Mouse (Mus musculus): ENCODE measurements around the gene Coro1a. TPM values are rescaled to one million over a fixed set of nuclear protein-coding genes. Genes with fewer than 3 reads are reported as not detected.
"Not testable (repeated sequence)": the region's sequence is repeated elsewhere in the genome, so short reads cannot be mapped to it uniquely, and the experiment has no call there.

Coro1a gene
- total RNA-seq (2021), result 10 to 100 TPM; 12.7 to 14.6 TPM

DNA sequence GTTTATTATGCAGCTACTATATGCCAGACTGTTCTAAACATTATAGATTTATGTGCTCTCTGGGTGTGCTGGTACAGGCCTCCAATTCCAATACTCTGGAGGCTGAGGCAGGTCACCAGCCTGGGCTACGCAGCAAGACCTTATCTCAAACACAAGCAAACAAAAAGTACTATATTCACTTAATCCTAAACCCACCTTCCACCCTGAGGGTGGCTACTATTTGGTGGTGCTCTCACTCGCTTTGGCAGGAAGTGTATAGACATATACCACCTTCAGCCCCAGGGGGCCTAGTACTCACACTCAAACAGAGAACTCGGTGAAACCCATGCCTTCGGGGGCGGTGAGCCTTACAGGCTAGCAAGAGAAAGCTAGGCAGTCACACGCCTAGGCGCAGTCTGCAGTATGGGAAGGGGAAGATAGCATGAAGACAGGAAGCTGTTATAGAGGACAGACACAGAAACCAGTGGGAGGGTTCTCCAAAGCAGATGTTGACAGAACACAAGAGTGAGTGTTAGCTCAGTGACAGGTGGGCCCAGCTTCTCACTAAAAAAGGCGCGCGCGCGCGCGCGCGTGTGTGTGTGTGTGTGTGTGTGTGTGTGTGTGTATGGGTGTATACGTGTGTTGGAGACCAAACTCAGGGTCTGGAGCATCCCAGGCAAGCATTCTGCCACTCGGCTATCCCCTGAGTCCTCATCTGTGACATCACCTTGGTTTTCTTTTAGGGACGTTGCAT is at the start of gene Coro1a:
TSS of gene Coro1a (minus strand) at position 346 of the 733 bp plus-strand sequence.
- intact Hi-C loops (cut with DNase I), result no loop called here
- no peak for DNase-seq

DNA sequence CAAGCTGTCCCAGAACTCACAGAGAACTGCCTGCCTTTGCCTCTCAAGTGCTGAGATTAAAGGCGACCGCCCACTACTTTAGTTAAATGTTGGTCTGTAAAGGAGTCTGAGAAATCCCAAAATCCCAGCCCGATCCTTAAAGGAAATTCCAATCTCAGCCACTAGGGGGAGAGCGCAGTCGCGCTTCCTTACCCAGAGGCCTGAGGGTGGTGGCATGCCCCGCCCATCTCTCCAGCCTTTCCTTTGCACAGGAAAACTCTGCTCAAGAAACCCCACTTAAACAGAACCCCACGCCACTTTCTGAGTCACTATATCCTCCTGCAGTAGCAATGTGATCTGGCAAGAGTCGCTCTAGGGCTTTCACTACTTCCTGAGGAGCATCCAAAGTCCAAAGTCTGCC is 47.3 kb upstream of the Coro1a start:
- intact Hi-C loops (cut with DNase I), result loop anchor here (5.0 kb wide), 1 partner anchor 357 kb away; no protein-coding TSS in a partner anchor
- peak; percentile 83 to 88 for DNase-seq

DNA sequence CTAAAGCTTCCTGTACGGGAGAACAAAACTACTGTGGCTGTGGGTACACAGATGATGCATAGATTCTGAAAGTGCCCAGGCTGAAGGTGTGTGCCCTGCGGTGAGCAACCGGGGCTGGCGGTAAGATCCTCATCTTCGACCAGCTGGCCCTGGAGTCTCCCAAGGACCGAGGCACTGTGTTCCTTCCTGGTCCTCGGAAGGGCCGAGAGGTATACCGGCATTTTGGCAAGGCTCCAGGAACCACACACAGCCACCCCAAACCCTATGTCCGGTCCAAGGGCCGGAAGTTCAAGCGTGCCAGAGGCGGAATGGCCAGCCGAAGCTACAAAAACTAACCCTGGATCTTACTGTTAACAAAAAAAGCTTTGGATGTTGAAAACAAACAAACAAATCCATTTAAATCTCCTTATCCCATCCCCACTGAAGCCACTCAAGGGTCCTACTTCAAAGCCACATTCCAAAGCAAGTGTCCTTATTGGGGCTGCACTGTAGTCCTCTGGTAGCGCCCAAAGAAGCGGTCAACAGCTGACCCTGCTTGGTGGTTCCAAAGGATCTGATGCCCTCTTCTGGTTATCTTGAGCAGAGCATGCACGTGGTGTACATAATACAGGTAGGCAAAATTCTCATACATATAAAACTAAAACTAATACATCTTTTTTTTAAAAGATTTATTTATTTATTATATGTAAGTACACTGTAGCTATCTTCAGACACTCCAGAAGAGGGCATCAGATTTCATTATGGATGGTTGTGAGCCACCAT is 42.2 kb upstream of the Coro1a start:
- intact Hi-C loops (cut with DNase I), result loop anchor here (5.0 kb wide), 1 partner anchor 363 kb away; no protein-coding TSS in a partner anchor
- no peak for DNase-seq

DNA sequence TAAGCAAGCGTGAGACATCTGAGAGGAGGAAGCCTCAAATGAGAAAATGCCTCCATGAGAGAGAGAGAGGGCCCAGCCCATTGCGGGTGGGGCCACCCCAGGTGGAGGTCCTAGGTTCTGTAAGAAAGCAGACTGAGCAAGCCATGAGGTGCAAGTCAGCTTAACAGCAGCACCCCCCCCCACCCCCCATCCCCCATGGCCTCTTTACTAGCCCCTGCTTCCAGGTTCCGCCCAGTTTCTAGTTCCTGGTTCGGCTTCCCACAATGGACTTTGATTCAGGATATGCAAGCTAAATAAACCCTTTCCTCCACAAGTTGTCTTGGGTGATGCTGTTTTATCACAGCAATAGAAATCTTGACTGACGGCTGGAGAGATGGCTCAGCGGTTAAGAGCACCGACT is 41.2 kb upstream of the Coro1a start:
- no peak for DNase-seq
- intact Hi-C loops (cut with DNase I), result no loop called here

GRCm38 (mm10) chr7:126746798-126747197 is 39.2 kb upstream of the Coro1a start:
- peak in 1 of 2 experiments; percentile 19 for DNase-seq
- intact Hi-C loops (cut with DNase I), result no loop called here

DNA sequence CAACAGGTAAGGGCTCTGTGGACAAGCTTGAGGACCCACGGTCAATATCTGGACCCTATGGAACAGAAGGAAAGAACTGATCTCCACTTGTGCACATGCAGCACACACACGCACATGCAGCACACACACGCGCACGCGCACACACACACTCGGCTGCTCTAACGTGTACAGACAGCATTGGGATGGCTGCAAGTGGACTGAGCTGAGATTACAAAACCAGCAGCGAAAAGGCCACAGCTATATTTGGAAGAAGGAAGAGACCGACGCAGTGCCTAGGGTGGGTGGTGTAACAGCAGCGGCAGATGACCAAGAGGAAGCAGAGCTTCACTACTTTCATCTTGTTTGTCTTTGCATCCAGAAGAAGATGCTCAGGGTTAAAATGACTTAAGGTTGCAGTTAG is 38.5 kb upstream of the Coro1a start:
- intact Hi-C loops (cut with DNase I), result no loop called here

DNA sequence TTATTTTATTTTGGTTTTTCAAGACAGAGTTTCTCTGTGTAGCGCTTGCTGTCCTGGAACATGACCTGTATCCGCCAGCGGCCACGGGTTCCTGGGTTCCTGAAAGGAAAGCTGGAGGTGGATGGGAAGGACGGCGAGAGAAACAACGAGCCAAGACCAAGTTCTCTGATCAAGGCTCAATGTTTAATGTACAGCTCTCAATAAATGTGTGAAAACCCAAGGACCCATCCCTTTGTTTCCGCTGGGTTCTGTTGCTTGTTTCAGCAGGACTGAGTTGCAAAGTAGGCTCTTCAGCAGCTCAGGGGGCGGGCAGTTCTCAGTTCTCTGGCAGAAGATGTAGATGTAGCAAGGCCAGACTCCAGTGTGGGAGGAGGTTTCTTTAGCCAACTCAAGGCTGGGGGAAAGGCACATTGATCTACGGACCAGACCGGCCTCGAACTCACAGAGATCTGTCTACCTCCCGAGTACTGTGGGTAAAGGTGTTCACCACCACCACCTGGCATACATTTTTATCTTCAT is 34.4 kb upstream of the Coro1a start:
- intact Hi-C loops (cut with DNase I), result no loop called here
- DNase-seq, result no peak

More for the DNA sequence above, 38.5 kb upstream of the Coro1a start:
- no peak for DNase-seq

- no peak for DNase-seq
- intact Hi-C loops (cut with DNase I), result no loop called here
These were observed 33.9 kb upstream of the Coro1a start for GRCm38 (mm10) chr7:126741452-126741851.

GRCm38 (mm10) chr7:126740977-126741376 is 33.4 kb upstream of the Coro1a start:
- DNase-seq, result no peak
- intact Hi-C loops (cut with DNase I), result no loop called here

GRCm38 (mm10) chr7:126740132-126740735 is 32.6 kb upstream of the Coro1a start:
- DNase-seq, result no peak
- intact Hi-C loops (cut with DNase I), result no loop called here

DNA sequence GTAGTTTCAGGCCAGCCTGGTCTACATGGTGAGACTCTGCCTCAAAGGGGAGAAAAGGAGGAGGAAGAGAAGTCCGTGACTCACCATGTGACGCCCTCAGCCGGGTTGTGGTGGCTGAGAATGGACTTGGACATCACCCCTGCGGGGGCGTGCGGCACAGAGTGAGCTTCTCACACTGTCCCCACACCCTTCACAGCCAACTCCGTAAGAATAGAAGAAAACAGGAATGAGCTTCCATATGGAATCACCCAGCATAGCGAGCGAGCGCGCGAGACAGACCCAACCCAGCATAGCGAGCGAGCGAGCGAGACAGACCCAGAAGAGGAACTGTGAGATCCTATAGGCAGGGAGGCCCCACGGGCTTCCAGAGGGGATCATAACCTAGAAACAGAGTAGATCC is 32.0 kb upstream of the Coro1a start:
- DNase-seq, result no peak
- intact Hi-C loops (cut with DNase I), result no loop called here

- no peak for DNase-seq
- intact Hi-C loops (cut with DNase I), result no loop called here
These were observed 28.5 kb upstream of the Coro1a start for GRCm38 (mm10) chr7:126736122-126736521.

DNA sequence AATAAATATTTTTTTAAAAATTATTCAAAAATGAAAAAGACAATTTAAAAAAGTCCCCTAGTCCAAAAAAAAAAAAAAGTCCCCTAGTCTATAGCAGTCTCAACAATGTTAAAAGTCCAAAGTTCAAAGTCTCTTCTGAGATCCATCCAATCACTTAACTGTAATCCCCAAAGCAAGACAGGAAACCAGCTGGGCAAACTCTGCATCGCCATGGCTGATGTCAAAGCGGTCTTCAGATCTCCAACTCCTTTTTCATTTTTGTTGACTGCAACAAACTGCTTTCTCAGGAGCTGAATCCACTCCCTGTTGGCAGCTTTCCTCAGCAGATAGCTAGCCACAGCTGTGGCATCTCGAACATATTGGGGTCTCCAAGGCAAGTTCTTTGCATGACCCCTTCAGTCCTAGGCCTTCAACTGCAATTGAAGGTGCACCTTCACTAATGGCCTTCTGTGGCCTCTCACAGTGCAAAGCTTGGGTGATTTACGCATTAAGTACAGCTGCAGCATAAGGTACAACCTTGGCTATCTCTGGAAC is 22.7 kb upstream of the Coro1a start:
- intact Hi-C loops (cut with DNase I); DNase-seq: not testable (repeated sequence)

DNA sequence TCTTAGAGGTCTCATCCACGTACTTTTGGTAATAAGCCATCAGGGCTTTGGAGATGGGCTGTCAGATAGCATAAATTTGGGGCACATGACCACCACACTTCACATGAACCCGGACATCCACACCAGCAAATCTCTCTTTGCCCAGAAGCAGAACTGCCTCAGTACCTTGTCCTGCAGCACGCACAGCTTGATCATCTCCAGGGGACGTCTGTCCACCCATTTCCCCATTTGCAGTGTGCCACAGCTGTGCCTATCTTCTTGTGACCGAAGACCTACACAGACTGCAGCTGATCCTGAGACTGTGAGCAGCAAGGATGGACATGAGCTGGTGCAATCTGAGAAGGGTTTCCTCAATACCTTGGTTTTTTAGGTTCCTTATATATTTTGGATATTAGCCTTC is 18.1 kb upstream of the Coro1a start:
- intact Hi-C loops (cut with DNase I), result no loop called here
- DNase-seq, result no peak

- intact Hi-C loops (cut with DNase I), result no loop called here
- DNase-seq, result no peak
These were observed 17.5 kb upstream of the Coro1a start for GRCm38 (mm10) chr7:126725077-126725476.

- no peak for DNase-seq
- intact Hi-C loops (cut with DNase I), result no loop called here
These were observed 14.0 kb upstream of the Coro1a start for GRCm38 (mm10) chr7:126721635-126722034.

DNA sequence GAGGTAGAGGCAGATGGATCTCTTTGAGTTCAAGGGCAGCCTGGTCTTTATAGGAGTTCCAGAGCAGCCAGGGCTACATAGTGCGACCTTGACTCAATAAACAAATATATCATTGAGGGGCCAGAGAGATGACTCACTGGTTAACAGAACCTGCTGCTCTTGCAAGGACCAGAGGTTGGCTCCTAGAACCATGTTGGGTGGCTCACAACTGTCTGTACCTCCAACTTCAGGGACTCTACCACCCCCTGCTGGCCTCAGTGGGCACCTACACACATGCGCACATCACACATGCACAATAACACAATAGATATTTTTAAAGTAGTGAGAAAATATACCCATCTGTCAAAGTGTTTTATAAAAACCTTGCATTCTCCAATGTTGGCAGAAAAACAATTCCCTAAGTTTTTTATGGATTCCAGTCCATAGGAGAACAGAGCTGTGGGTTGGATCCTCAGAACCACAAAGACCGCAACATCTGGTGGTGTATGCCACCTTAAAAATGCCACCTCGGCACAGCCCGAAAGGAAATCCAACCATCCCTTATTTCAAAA is 11.3 kb upstream of the Coro1a start:
- intact Hi-C loops (cut with DNase I), result no loop called here
- no peak for DNase-seq

- no peak for DNase-seq
- intact Hi-C loops (cut with DNase I), result no loop called here
These were observed 10.0 kb upstream of the Coro1a start for GRCm38 (mm10) chr7:126717566-126717965.

DNA sequence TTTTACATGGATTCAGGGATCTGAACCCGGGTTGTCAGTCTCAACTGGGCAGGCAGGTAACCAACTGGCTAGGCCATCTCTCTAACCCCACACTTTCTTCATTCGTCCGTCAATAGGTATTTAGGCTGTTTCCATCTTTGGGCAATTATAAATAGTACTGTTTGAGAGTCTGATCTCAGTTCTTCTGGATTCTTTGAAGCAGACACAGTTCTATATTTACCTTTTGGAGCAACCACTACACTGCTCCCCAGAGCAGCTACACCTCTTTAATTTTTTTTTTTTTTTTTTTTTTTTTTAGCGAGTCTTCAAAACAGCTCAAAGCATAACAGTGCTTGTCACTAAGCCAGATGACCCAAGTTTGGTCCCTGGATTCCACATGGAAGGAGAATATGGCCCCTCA is 8.1 kb upstream of the Coro1a start:
- intact Hi-C loops (cut with DNase I), result no loop called here
- DNase-seq, result no peak

DNA sequence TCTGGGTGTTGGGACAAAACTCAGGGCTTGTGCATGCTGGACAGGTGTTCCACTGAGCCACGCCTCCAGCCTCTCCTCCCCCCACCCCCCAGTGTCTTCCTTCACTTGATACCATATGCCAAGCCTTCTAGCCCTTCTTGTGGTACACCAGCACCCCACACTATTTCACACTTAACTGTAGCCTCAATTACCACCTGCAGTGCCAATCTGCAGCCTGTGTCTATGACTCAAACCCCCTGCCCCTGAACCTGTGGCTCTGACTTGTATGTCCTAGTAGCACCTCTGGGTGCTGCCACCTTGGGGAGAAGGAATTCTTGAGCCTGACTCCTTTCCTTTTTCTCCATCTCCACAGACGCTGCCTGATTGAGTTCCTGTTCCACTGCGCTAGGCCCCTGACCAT is 4.3 kb upstream of the Coro1a start:
- no peak for DNase-seq
- intact Hi-C loops (cut with DNase I), result no loop called here

DNA sequence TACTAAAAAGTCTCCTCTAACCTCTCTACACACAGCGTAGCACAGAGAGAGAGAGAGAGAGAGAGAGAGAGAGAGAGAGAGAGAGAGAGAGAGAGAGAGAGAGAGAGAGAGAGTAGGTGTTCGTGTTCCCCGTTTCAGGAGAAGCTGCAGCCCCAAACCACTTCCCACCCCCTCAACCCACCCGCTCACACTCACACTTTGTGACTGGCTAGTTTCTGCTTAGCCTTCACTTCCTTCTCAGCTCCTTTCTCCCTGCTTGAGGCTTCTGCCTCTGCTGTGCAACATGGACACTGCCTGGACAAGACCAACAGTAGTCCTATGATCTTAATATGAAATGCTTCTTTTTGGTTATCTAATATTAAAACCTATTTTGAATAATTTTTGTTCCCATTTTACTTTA is 2.7 kb upstream of the Coro1a start:
- intact Hi-C loops (cut with DNase I), result no loop called here
- DNase-seq, result no peak
